Mouse (Mus musculus) cerebellum, adult 2 months (tissue): ENCODE measurements around the gene Dnal1.

ENCODE experiments used
- CTCF ChIP-seq: fragments of 200-500 bp; IDR thresholded peaks from 2 replicates; pipeline ENCODE4 v1.5.1; 2011; ENCODE audit warnings: low read depth, mild to moderate bottlenecking, control low read depth, low read length, moderate library complexity, borderline replicate concordance; ENCODE audit not compliant: insufficient read depth
- POLR2A ChIP-seq: fragments of 200-500 bp; IDR thresholded peaks from 2 replicates; pipeline ENCODE4 v1.6.1; 2011; ENCODE audit warnings: low read length, control low read depth, borderline replicate concordance; ENCODE audit not compliant: insufficient read depth

- TF ChIP-seq POLR2A (no peak), CTCF (no peak)
Observed at GRCm38 (mm10) chr12:84119584-84119983, 5.4 kb downstream of the Dnal1 start.
